Mouse (Mus musculus) forebrain, embryonic 14.5 days (tissue): ENCODE measurements around the gene Cars. TPM values are rescaled to one million over a fixed set of nuclear protein-coding genes. Genes with fewer than 3 reads are reported as not detected.
A peak's percentile ranks its signal among the peaks of the same experiment; 100 is the strongest.

Experiments used
- ATAC-seq: fragments of 200-750 bp; cut with Nextera tagmentation; 2 replicates; pipeline ENCODE4 v1.8.0; 2017; ENCODE audit warnings: mild to moderate bottlenecking, moderate library complexity
- DNase-seq: peaks from one replicate; pipeline ENCODE4 v3.0.0-alpha.2; 2015; ENCODE audit warnings: low spot score
- H3K27ac ChIP-seq: fragments of 300-500 bp; sonication (generic); 2 replicates; pipeline ENCODE4 v1.5.1; 2014; ENCODE audit warnings: low read depth, mild to moderate bottlenecking, control low read depth, low read length, moderate library complexity
- H3K27me3 ChIP-seq: fragments of 300-500 bp; sonication (generic); replicated peaks from 2 replicates; pipeline ENCODE4 v1.6.1; 2014; ENCODE audit warnings: low read length, control low read depth, mixed read lengths; ENCODE audit not compliant: control insufficient read depth, insufficient read depth
- H3K36me3 ChIP-seq: fragments of 300-500 bp; sonication (generic); 2 replicates; pipeline ENCODE4 v1.6.1; 2014; ENCODE audit warnings: low read length, control low read depth; ENCODE audit not compliant: control insufficient read depth, insufficient read depth
- H3K4me1 ChIP-seq: fragments of 300-500 bp; sonication (generic); 2 replicates; pipeline ENCODE4 v1.6.1; 2014; ENCODE audit warnings: antibody characterized with exemption, low read length, control low read depth; ENCODE audit not compliant: control insufficient read depth, insufficient read depth
- H3K4me2 ChIP-seq: fragments of 300-500 bp; sonication (generic); 2 replicates; pipeline ENCODE4 v1.6.1; 2014; ENCODE audit warnings: mild to moderate bottlenecking, control low read depth, low read length
- H3K4me3 ChIP-seq: fragments of 300-500 bp; sonication (generic); 2 replicates; pipeline ENCODE4 v1.5.1; 2014; ENCODE audit warnings: low read depth, low read length, control low read depth
- H3K9ac ChIP-seq: fragments of 300-500 bp; sonication (generic); 2 replicates; pipeline ENCODE4 v1.6.1; 2014; ENCODE audit warnings: mild to moderate bottlenecking, low read length, control low read depth, moderate library complexity
- H3K9me3 ChIP-seq: fragments of 300-500 bp; sonication (generic); replicated peaks from 2 replicates; pipeline ENCODE4 v1.6.1; 2016; ENCODE audit warnings: low read length, control low read depth, mixed read lengths; ENCODE audit not compliant: control insufficient read depth
- WGBS: fragments of 180-500 bp; shearing (Covaris S2); extraction: QIAGEN DNeasy Blood & Tissue Kit; methylation state at CpG from one replicate; pipeline ENCODE4 v1.1.7; 2014; 5-methylcytosine and 5-hydroxymethylcytosine counted together
- polyA plus RNA-seq: library from polyadenylated mRNA; unstranded; fragments of >200 nt; fragmentation: Nextera tagmentation; extraction: Ambion mirVana; gene quantifications from 2 replicates; pipeline ENCODE4 v1.2.1, GENCODE M21; 2014

The Cars gene
- polyA plus RNA-seq, 1 experiment from 2014 or later = 51.5 TPM

GRCm38 (mm10) chr7:143565015-143565647, 34.8 kb downstream of the Cars start:
- DNase-seq = no peak
- ATAC-seq = no peak
- Histone ChIP-seq H3K4me2 (no peak overlapping the region), H3K27ac (no peak overlapping the region), H3K27me3 (no peaks in the 10 kb centered on the region), H3K36me3 (peaks cover 91% of the 10 kb centered on the region), H3K9ac (no peak overlapping the region), H3K4me1 (no peaks in the 10 kb centered on the region), H3K4me3 (no peak overlapping the region), H3K9me3 (no peaks in the 10 kb centered on the region)
- 93% methylated on average over 6 of the region's 6 CpGs for WGBS

GRCm38 (mm10) chr7:143563787-143564186, 36.1 kb downstream of the Cars start:
- H3K9me3 ChIP-seq = no peaks in the 10 kb centered on the region
- peaks cover 90% of the 10 kb centered on the region for H3K36me3 ChIP-seq
- ATAC-seq (no peak), DNase-seq (no peak)
- H3K27me3 ChIP-seq = no peaks in the 10 kb centered on the region
- 94% methylated on average over 5 of the region's 5 CpGs for WGBS
- no peak overlapping the region for H3K27ac ChIP-seq
- no peaks in the 10 kb centered on the region for H3K4me1 ChIP-seq
- no peak overlapping the region for H3K4me3 ChIP-seq
- no peak overlapping the region for H3K9ac ChIP-seq
- H3K4me2 ChIP-seq = no peak overlapping the region

DNA sequence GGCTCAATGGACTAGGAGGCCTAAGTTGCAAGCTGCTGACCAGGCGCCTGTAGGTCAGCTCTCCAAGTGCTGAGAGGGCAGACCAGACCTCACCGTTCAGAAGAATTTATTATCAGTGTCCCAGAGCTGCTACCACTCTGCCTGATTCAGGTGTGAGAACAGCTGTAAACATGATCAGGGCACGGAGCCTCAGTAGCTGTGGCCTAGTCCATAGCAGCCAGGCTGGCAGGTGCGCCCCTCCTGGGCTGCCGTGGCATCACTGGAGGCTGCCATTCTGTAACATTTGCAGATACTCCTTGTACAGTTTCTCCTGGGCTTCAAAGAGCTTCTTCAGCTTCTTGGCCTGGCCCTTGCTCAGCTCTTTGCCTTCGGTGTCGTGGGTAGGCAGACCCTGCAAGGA, 42.3 kb downstream of the Cars start:
- Histone ChIP-seq H3K36me3 (peaks cover 76% of the 10 kb centered on the region), H3K4me2 (no peak overlapping the region), H3K9me3 (no peaks in the 10 kb centered on the region), H3K27ac (0 out of 2 replicates have a peak overlapping the region, but pooled peaks have one; percentile 33), H3K4me1 (no peaks in the 10 kb centered on the region), H3K27me3 (no peaks in the 10 kb centered on the region), H3K9ac (no peak overlapping the region; the same call in 1 of the 2 replicates), H3K4me3 (no peak overlapping the region)
- ATAC-seq = no peak
- WGBS = 93% methylated on average over 7 of the region's 7 CpGs
- no peak for DNase-seq

DNA sequence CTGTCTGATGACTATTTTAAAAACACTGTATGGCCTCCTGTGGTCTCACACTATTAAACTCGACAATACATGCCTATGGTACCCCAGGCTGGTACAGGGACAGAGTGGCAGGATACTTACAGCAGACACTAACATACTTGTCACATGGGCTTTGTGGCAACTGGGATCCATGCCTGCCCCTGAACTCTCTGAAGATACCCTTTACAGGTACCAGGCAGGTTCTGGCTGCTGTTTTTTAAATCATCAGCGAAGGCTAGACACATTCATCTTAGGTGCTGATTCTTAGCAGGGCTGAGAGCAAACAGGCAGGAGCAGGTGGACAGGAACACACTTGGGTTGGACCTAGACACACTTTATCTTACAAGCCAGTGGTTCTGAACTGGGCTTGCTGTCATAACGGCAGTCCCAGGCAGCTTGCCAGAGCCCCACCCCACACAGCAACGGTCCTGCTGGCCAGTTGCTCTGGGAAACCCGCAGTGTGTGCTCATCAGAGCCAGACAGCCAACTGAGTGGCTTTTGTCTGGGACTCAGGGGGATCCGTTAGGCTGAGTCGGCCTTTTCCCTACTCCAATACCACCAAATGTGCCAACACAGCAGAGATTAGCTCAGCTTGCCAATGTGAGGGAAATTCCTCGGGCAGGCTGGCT, 42.8 kb downstream of the Cars start:
- Histone ChIP-seq H3K9ac (no peak overlapping the region; the same call in 1 of the 2 replicates), H3K36me3 (peaks cover 72% of the 10 kb centered on the region), H3K4me2 (no peak overlapping the region), H3K4me1 (no peaks in the 10 kb centered on the region), H3K9me3 (no peaks in the 10 kb centered on the region), H3K27ac (no peak overlapping the region), H3K27me3 (no peaks in the 10 kb centered on the region), H3K4me3 (no peak overlapping the region)
- ATAC-seq (peak; percentile 26; the same call in 1 of the 2 replicates), DNase-seq (peak; percentile 54)
- 60% methylated on average over 8 of the region's 8 CpGs for WGBS

DNA sequence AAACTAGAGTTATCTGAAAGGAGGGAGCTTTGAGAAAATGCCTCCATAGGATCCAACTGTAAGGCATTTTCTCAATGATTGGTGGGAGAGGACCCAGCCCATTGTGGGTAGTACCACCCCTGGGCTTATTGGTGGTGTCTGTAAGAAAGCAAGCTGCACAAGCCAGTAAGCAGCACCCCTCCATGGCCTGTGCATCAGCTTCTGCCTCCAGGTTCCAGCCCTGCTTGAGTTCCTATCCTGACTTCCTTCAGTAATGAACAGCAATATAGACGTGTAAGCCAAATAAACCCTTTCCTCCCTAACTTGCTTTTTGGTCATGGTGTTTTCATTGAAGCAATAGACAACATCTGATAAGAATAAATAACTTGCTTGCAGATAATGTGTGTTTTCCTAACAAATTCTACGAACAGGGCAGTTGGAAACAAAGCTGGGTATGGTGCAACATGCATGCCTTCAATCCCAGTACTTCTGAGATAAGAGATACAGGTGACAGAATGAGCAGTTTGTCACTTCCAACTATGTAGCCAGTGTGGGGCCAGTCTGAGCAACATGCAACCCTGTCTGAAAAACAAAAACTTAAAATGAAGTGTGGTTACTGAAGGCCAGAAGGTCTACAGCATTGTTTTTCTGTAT, 50.2 kb downstream of the Cars start:
- peaks cover 17% of the 10 kb centered on the region for H3K4me1 ChIP-seq
- peak overlapping the region; percentile 44 for H3K4me3 ChIP-seq
- peak overlapping the region; percentile 73 for H3K9ac ChIP-seq
- peak overlapping the region; percentile 86 for H3K4me2 ChIP-seq
- DNase-seq (no peak), ATAC-seq (0 out of 2 replicates have a peak, but pooled peaks have one; percentile 1)
- no peaks in the 10 kb centered on the region for H3K9me3 ChIP-seq
- H3K27me3 ChIP-seq = no peaks in the 10 kb centered on the region
- peak overlapping the region; percentile 55; the same call in 1 of the 2 replicates for H3K27ac ChIP-seq
- peaks cover 6% of the 10 kb centered on the region for H3K36me3 ChIP-seq
- 36% methylated on average over 2 of the region's 2 CpGs for WGBS

GRCm38 (mm10) chr7:143548976-143549457, 50.9 kb downstream of the Cars start, which contains the start of gene Nap1l4:
Nap1l4 (minus strand) TSS chr7:143549106.
- H3K9ac ChIP-seq = peak within 1 kb of the TSS; percentile 92
- peak within 1 kb of the TSS; percentile 94 for H3K4me3 ChIP-seq
- peaks cover 17% of the 10 kb centered on the region for H3K4me1 ChIP-seq
- DNase-seq (peak; percentile 100), ATAC-seq (peak; percentile 99)
- peaks cover under 1% of the 10 kb centered on the region for H3K36me3 ChIP-seq
- H3K27ac ChIP-seq = peak within 1 kb of the TSS; percentile 92
- H3K9me3 ChIP-seq = no peaks in the 10 kb centered on the region
- H3K27me3 ChIP-seq = no peaks in the 10 kb centered on the region
- under 1% methylated on average over 40 of the region's 43 CpGs for WGBS
- H3K4me2 ChIP-seq = peak within 1 kb of the TSS; percentile 86

- ATAC-seq = peak; percentile 73
- H3K4me3 ChIP-seq = peak overlapping the region; percentile 94
- H3K4me1 ChIP-seq = peaks cover 17% of the 10 kb centered on the region
- DNase-seq = peak; percentile 55
- peak overlapping the region; percentile 92 for H3K9ac ChIP-seq
- WGBS = under 1% methylated on average over 47 of the region's 63 CpGs
- H3K27me3 ChIP-seq = no peaks in the 10 kb centered on the region
- peak overlapping the region; percentile 86 for H3K4me2 ChIP-seq
- peak overlapping the region; percentile 92 for H3K27ac ChIP-seq
- H3K9me3 ChIP-seq = no peaks in the 10 kb centered on the region
- H3K36me3 ChIP-seq = no peaks in the 10 kb centered on the region; the same call in 1 of the 2 replicates
These were observed 51.5 kb downstream of the Cars start for GRCm38 (mm10) chr7:143548231-143548961.

GRCm38 (mm10) chr7:143546554-143546953, 53.3 kb downstream of the Cars start:
- DNase-seq (no peak), ATAC-seq (no peak)
- Histone ChIP-seq H3K27me3 (no peaks in the 10 kb centered on the region), H3K9me3 (no peaks in the 10 kb centered on the region), H3K27ac (no peak overlapping the region), H3K4me1 (peaks cover 17% of the 10 kb centered on the region), H3K4me2 (peak overlapping the region; percentile 21; the same call in 1 of the 2 replicates), H3K36me3 (no peaks in the 10 kb centered on the region; the same call in 1 of the 2 replicates), H3K9ac (no peak overlapping the region), H3K4me3 (no peak overlapping the region)
- WGBS = 66% methylated on average over 2 of the region's 2 CpGs
